Mouse (Mus musculus): ENCODE measurements around the gene Elob.

The Elob gene

DNA sequence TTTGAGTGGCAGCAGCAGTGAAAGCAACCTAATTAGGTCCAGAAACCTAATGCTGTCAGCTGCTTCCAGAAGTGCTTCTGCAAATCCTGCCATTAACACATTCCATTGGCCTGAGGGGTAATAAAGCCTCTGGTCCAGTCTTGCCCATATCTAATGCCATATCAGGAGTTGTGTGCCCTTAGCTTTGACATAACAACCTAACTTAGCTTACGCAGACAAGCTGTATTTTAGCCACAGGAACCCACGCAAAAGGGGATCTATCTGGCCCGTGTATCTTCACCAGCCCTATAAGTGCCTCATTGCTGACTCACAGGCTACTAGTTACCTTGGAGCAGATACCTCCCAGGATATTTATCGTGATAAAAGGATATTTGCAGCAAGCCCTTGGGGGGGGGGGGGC, 3.3 kb downstream of the Elob start:
- in situ Hi-C loops (cut with MboI, MseI): no loop called here

GRCm38 (mm10) chr17:23823614-23824013, 5.3 kb downstream of the Elob start:
- in situ Hi-C loops (cut with MboI, MseI): no loop called here

GRCm38 (mm10) chr17:23823018-23823417, 5.9 kb downstream of the Elob start:
- in situ Hi-C loops (cut with MboI, MseI): no loop called here

- in situ Hi-C loops (cut with MboI, MseI): no loop called here
Observed at GRCm38 (mm10) chr17:23822094-23822493, 6.8 kb downstream of the Elob start.

- in situ Hi-C loops (cut with MboI, MseI): no loop called here
Observed at GRCm38 (mm10) chr17:23820731-23821130, 8.2 kb downstream of the Elob start.

DNA sequence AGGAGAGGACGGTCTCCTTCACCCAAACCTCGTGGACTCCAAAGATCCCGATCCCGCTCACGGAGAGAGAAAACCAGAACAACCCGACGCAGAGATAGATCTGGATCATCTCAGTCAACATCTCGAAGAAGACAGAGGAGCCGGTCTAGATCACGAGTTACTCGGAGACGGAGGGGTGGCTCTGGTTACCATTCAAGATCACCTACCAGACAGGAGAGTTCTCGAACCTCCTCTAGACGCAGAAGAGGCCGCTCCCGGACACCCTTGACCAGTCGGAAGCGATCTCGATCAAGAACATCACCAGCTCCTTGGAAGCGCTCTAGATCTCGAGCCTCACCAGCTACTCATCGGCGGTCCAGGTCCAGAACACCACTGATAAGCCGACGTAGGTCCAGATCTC, 9.7 kb downstream of the Elob start:
- in situ Hi-C loops (cut with MboI, MseI): loop anchor here (5.0 kb wide), 1 partner anchor 42 kb away; no protein-coding TSS in a partner anchor

DNA sequence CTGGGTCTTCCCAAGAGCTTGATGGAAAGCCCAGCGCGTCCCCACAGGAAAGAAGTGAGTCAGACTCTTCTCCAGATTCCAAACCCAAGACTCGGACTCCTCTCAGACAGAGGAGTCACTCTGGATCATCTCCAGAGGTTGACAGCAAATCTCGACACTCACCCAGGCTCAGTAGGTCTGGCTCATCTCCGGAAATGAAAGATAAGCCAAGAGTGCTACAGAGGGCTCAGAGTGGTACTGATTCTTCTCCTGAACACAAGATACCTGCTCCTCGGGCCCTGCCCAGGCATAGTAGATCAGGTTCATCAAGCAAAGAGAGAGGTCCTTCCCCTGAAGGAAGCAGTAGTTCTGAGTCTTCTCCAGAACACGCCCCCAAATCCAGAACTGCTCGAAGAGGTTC, 10.4 kb downstream of the Elob start:
- in situ Hi-C loops (cut with MboI, MseI): loop anchor here (5.0 kb wide), 1 partner anchor 41 kb away; no protein-coding TSS in a partner anchor

GRCm38 (mm10) chr17:23815641-23816040, 13.3 kb downstream of the Elob start:
- in situ Hi-C loops (cut with MboI, MseI): loop anchor here (5.0 kb wide), 1 partner anchor 38 kb away; no protein-coding TSS in a partner anchor

- in situ Hi-C loops (cut with MboI, MseI): no loop called here
Observed at GRCm38 (mm10) chr17:23807918-23808317, 21.0 kb downstream of the Elob start.

DNA sequence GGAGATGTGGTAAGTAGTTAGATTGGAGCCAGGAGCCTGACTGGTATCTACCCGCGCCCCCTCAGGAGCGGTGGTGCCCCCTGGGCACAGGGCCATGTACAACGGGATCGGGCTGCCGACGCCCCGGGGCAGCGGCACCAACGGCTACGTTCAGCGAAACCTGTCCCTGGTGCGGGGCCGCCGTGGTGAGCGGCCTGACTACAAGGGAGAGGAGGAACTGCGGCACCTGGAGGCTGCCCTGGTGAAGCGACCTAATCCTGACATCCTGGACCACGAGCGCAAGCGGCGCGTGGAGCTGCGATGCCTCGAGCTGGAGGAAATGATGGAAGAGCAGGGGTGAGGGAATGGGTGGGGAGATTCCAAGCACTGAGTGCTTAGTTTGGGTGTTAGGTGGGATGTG, 22.1 kb downstream of the Elob start:
- in situ Hi-C loops (cut with MboI, MseI): no loop called here

DNA sequence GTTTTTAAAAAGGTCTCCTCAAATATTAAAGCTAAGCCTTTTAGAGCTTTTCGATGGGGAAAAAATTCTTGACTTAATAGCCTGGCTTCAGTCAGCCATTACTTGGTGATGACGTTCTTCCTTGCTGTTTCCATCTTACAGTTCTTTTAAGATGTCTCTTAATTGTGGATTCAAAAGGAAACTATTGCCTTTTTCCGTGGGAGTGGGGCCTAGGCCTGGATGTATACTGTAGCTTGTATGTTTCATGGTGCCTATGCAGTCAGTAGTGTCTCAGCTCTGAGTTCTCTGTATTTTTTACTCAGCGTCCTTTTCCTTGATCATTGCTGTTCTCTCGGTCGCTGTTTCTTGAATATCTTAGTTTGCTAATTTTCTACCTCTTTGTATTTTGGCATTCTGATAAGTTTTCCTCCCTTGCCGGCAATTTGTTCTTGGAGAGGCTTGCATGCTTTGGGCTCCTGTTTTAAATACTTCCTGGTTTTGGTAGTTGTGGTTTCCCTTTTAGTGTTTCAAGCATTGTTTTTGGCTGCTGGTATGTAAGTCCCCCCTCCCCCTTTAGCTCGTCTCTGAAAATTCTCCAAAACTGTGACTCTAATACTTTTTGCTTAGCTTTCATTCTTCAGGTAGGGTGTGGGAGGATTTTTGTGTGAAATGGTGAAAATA, 24.4 kb downstream of the Elob start:
- in situ Hi-C loops (cut with MboI, MseI): no loop called here

GRCm38 (mm10) chr17:23803366-23804041, 25.4 kb downstream of the Elob start:
- in situ Hi-C loops (cut with MboI, MseI): no loop called here

GRCm38 (mm10) chr17:23802746-23803365, 26.1 kb downstream of the Elob start:
- in situ Hi-C loops (cut with MboI, MseI): no loop called here

- in situ Hi-C loops (cut with MboI, MseI): no loop called here
Observed at GRCm38 (mm10) chr17:23801627-23802026, 27.3 kb downstream of the Elob start.

- in situ Hi-C loops (cut with MboI, MseI): no loop called here
Observed at GRCm38 (mm10) chr17:23797316-23797715, 31.6 kb downstream of the Elob start.

- in situ Hi-C loops (cut with MboI, MseI): no loop called here
Observed at GRCm38 (mm10) chr17:23795323-23795722, 33.6 kb downstream of the Elob start.

DNA sequence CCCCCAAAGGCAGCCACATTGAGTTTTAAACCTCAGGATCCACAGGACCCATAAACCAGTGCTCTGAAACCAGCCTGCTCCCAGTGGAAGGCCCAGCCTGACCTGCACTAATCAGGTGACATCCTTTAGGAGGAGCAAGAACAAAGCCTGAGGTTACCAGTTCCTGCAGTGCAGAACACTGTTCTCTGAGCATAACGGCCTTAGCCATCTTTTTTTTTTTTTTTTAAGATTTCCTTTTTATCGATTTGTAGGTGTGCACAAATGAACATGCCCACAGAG, 37.9 kb downstream of the Elob start:
- in situ Hi-C loops (cut with MboI, MseI): no loop called here

DNA sequence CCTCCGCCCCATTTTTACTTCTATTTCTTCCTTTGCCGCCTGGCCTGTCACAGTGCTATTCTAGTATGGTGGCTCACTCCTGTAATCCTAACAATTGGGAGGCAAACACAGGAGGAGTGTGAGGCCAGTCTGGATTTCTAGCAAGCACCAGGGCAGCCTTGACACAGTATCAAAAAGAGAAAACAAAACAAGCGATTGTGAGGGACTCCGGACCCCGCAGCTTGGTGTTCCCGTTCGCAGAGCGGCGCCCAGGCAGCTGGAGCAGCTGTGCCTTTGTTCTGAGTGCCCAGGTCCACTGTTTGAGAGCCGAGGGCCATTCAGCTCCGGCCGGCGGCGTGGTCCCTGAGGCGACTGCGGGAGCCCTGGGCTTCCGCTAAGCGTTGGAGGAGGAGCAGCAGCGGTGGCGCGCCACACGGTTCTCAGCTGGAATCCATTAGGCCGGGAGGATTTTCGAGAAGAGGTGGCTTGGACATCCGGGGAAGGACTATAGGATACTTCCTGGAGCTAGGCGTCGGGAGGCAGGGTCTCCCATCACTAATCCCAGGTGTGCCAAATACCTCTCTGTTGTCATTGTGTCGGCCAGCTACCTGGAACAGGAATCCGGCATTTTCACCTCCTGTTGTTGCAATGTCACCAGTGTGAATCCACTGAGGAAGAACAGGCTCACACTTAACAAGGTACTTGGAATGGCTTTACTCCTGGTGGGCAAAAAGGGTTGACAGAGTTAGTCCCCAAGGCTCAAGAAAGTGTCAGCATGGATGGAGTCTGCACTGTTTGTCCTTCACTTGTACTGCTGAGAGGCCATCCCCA, 38.5 kb downstream of the Elob start, which contains the start of gene Srrm2:
Gene Srrm2 (plus strand): TSS at position 264 of the 810 bp plus-strand sequence.
- in situ Hi-C loops (cut with MboI, MseI): no loop called here

GRCm38 (mm10) chr17:23789749-23790268, 39.1 kb downstream of the Elob start:
- in situ Hi-C loops (cut with MboI, MseI): loop anchor here (5.0 kb wide), 1 partner anchor 177 kb away; no protein-coding TSS in a partner anchor

DNA sequence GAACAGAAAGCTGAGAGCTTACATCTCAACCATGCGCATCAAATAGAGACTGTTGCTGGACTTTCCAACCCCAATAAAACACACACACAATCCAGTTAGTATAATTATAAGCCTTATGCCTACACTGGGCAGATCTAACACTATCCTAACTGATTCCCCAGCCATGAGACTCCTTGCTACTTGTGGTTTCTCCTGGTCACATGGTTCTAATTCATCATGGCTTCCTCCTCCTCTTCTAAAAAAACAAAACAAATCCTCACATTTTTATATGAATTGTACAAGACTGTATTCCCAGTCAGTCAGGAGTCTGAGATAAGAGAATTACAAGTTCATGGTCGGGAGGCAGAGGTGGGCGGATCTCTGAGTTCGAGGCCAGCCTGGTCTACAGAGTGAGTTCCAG, 40.0 kb downstream of the Elob start:
- in situ Hi-C loops (cut with MboI, MseI): loop anchor here (5.0 kb wide), 1 partner anchor 178 kb away; no protein-coding TSS in a partner anchor

DNA sequence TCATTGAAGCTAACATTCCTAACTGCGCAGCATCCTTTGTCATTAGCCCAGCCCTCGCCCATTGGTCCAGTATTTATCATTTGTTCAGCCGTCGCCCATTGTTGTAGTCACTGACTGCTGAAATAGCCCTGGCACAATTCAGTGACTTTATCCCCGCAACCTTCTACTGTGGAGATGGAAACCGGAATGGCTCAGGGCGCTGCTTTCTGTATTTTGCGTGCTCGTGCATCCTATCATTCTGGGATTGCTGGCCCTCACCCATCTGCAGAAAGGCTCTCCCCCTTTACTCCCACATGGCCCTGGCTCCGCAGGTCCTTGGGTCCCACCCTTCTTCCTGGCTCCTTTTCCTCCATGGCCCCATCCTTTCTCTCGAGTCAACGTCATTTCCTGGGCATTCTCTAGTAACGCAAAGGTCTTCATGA, 42.4 kb downstream of the Elob start:
- in situ Hi-C loops (cut with MboI, MseI): loop anchor here (5.0 kb wide), 1 partner anchor 181 kb away; no protein-coding TSS in a partner anchor
